Mouse (Mus musculus): ENCODE measurements around the gene Slc1a2.

Gene Slc1a2

DNA sequence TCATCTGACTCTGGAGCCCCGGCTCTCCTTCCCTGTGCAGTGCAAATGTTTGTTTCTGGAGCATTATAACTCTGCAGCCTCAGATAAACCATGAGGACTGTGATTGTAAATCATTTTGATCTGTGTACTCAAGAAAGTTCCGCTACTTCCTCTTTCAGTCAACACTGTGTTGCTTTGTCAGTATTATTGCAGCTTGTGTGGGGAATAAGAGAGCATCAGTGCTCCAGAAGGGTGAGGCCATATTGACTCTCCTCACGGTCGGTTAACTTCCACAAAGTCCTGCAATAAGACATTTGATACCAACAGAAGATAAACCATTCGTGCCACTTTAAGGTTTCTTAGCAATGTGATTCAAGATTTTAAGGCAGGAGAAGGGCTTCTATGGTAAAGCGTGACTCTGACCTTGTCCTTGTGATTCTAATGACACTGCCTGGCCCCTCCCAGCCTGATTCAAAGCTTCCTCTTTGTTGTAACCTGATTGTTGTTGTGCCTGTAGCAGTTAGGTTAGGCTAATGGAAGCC, 156.9 kb downstream of the Slc1a2 start:
- DNase-seq (ENCODE audit: low spot score in 2 of 2) = peak; percentile 49 to 59

DNA sequence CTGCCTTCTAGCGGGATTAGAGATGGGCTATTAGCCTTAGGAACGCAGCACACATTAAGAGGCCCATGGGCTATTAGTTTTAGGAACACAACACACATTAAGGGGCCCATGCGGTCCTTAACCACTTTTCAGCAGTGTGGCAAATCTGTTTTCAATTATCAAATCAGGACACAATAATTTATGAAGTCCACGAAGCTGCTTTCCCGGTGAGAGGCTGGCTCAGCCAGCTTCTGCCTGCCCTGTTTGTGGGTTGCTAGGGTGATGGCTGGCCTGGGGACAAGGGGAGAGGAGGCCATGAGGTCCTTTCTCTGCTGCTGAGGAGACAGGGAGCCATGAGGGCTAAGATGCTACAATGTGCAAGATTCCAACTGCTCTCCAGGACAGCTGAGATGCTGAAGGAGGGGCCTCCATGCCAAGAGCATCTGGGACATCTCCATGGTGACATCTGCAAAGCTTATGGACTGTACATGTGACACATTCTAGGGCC, 161.8 kb downstream of the Slc1a2 start:
- DNase-seq (ENCODE audit: low spot score in 2 of 2) = no peak

DNA sequence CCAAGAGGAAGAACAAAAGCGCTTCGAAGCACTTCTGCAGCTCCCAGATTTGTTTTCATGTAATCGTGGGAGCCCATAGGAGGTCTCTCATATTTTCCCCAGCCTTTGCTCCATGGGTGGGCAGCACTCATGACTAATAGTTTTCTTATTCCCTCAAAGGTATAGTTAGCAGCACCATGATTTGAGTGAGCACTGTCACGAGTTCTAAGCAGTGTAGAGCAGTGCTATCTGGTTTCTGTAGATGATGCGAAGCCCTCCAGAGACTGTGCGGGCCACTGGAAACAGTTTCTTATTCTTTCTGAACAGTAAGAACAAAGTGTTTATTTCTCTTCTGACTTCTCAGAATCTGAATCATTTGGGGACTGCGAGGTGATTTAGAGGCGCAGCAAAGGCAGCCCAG, 162.3 kb downstream of the Slc1a2 start:
- no peak for DNase-seq (ENCODE audit: low spot score in 2 of 2)

DNA sequence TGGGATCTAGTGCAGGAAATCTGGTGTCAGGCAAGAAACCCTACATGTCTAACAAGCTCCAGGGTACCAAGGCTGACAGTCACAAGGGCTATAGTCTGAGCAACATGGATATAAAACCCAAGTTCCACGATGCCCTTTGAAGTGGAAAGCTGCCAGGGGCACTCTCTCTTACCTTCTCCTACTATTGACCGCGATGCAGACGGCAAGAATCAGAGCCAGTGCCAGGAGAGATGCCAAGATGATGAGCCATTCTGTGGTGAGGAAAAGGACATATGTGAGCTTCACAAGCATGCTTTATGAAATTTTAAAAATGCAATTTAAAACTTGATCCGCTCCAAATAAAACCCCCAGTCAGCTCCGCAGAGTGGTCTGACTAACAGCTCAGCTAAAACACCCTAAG, 163.6 kb downstream of the Slc1a2 start:
- DNase-seq (ENCODE audit: low spot score in 2 of 2) = no peak

DNA sequence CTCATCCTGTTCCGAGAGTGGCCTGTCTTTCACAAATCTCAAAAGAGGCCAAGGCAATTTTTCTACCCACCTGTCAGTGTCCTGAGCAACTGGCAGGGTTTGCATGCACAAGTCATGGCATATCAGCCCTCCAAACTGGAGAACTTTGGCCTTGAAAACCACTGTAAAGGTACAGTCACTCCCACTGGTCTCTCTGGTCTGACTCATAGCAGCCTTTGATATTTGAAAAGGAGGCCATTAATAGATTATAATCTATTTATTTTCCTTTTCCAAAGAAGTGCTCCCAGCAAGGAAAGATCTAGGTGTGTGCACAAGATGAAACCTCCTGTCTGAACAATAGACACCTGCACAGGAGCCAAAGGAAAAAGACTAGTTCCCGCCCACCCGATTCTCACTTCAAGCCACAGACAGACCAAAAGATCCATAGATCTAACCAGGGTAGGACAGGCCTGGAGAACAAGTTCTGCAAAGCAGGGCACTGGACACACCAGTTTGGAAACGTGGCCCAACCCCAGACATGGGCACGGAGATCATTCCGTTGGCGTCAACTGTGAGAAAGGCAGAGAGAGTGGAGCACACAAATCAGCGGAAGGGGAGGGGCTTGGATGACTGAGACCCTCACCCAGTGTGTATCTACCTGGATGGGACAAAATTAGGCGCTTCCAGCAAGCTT, 167.6 kb downstream of the Slc1a2 start:
- no peak for DNase-seq (ENCODE audit: low spot score in 2 of 2)

DNA sequence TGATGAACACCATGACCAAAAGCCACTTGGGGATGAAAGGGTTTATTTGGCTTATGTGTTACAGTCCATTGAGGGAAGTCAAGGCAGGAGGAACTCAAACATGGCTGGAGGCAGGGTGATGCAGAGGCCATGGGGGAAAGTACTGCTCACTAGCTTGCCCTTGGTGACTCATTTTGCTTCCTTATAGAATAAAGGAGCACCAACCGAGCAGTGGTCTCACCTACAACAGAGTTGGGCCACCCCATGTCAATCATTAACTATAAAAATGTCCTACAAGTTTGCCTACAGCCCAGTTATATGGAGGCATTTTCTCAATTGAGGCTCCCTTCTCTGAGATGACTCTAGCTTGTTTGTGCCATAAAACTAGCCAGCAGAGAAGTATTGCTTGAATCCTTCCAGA, 169.4 kb downstream of the Slc1a2 start:
- DNase-seq (ENCODE audit: low spot score in 2 of 2) = no peak

DNA sequence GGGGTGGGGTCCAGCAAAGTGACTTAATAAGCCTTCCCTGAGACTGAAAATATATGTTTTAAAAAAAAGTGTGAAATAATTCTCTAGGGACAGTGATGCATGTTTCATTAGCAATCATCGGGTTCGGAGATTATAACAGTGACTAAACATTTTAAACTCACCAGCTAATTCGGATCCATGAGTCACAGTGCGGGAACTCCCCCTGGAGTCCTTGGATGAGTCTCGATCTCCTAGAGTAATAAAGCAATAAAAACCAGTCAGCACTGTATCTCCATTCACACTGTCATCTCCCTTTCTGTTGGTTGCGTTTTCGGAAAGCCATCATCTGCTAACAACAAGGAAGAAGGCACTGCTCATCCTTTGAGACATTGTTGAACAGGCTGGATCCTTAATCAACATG, 169.9 kb downstream of the Slc1a2 start:
- no peak for DNase-seq (ENCODE audit: low spot score in 2 of 2)

DNA sequence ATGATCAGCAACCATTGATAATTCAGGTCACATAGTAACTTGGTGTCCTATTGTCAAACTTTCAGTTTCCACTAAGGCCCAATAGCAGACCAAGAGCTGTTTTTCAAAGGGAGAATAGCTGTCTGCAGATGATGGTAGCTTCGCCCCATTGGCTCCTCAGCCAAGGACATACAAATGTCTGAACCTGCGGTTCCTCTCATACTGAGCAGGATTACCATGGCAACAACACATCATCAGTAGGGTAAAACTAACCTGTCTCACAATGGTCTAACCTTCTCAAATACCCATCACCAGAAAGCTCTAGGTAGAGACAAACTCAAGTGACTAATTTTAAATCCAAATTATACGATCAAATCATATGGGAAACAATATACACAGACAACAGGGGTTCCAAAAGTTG, 170.7 kb downstream of the Slc1a2 start:
- peak; percentile 50 to 77 for DNase-seq (ENCODE audit: low spot score in 2 of 2)

DNA sequence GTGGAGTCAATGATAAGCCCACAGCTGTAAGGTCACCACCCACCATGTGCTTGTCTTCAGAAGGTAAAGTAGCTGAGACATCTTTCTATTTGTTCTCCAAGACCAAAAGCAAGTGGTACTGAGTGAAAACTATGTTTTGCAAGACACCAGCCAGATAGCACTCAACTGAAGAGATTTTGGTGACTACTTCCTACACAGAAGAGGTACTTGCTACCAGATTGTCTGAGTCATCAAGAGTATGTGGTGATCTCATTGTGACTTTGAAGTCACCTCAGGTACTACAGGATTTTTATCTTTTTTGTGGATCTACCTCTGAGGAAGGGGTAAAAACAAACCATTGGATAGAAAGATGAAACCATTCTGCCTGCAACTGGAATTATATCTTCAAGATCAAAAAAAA, 173.1 kb downstream of the Slc1a2 start:
- DNase-seq (ENCODE audit: low spot score in 2 of 2) = no peak

DNA sequence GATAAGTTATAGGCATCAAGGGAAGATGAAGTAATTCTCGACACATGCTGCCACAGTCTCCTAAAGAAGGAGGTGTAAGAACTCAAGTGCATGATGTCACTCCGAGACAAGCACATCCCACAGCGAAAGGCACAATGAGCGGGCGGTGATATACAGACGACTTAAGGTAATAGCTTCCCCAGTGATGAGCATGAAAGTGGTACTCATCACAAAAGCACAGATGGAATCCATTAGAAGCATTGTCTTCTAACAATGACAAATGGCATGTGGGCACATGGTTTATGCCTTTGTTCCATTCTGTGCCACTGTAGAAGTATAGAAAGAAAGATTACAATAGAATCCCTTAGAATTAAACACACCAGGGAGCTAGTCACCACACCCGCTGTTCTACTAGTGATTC, 179.7 kb downstream of the Slc1a2 start:
- no peak for DNase-seq (ENCODE audit: low spot score in 2 of 2)
